Mouse (Mus musculus): Measurements from ENCODE around the gene Fgb.

Gene Fgb

DNA sequence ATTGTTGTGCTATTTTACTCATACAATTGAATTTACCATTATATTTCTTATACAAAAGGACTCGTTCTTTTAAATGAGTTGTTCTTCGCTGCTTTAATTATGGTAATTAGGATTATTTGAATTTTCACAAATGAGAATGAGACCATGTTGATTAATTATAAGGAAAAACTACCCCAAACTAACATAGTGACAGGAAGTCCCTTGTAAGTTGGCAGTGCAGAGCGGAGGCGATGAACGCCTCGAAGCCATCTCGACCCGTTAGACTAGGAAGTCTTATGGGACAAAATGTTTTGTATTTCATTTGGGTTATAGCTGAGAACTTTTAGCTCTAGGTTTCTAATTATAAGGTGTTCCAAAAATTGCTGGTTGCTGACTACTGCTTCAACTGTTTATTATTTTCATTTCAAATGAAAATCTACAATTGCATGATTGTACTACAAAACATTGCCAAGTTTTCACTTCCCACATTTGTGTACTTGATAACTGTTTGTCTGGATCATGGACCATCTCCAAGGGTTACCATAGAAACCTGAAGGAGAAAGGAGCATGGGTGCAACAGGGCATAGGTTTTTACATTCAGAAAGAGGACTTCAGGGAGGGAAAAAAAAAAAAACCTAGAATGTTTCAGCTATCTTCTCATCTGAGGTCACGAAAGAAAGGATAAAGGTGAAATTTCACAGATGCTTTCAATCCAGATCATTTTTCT is 22.0 kb downstream of the Fgb start:
- no peak for DNase-seq (ENCODE audit: low spot score)

DNA sequence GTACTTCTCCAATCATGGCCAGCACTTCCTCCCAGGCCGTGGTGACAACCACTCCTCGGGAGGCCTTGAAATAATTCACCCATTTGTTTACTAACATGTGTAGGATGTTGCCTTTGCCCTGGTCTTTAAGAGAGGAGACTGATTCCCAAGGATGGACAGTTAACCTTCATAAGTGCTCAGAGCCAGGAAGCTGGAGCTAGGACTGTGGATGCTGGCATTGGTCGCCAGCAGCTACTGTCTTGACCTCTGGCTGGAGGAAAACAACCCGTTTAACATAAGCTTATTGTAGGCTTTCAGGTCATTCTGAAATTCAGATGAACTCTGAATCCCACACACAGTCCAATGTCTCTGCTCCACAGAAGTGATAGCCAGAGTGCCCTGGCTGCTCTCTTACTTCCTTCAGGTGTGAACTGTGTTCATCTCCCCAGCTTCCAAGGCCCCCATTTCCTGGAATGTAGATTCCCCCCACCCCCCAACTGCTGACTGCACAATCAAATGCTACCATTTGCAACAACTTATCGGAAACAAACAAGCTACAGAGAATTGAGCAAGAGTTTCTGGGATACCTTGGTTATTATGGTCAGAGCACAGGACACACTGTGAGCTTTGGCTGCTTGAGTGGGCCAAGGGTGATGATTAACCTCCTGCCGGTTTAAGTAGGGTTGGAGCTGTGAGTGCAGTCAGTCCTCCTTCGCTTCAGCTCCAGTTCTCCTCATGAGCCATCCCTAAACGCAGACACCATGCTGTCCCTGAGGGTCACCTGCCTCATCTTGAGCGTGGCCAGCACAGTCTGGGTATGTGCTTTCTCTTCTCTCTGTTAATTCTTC is 24.0 kb downstream of the Fgb start, which contains the start of gene Fga:
TSS of gene Fga (plus strand) at position 602 of the 827 bp plus-strand sequence.
- no peak for DNase-seq (ENCODE audit: low spot score)

GRCm38 (mm10) chr3:83025036-83025435 is 24.6 kb downstream of the Fgb start:
- DNase-seq (ENCODE audit: low spot score): no peak

GRCm38 (mm10) chr3:83021176-83021575 is 28.5 kb downstream of the Fgb start:
- DNase-seq (ENCODE audit: low spot score): no peak

DNA sequence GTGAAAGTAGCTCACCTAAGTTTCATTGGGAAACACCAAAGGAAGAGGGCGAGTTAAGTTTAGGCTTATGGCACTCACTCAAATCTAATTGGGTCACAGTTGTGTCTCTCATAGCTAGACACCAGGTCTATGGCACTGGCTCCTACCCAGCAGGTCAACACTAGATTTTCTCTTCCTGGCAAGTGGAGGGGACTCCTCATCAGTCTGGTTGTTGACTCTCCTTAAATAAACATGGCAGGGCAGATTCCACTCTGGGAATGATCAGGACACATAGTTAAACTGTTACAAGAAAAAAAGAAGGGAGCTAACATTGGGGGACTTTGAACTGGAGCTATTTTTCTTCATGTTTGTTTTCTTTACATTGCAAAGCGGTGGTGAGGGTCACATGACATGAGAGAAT is 29.3 kb downstream of the Fgb start:
- DNase-seq (ENCODE audit: low spot score): no peak

DNA sequence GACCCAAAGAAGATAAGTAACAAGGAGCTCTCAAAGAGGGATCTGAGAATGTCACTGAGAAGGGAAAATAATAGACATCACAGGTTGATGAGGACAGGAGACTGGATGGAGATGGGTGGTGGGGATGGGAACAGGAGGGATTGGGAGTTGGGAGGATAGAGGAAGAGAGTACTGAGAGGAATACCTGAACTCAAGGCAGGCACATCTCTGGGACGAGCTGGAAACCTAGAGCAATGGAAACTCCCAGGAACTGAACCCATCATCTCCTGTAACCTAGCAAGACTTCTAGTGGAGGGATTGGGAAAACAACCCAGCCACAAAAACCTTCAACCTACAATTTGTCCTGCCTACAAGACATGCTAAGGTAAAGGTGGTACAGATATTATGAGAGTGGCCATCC is 33.4 kb downstream of the Fgb start:
- no peak for DNase-seq (ENCODE audit: low spot score)

- no peak for DNase-seq (ENCODE audit: low spot score)
These were observed 35.7 kb downstream of the Fgb start for GRCm38 (mm10) chr3:83013951-83014350.

- DNase-seq (ENCODE audit: low spot score): no peak
These were observed 37.0 kb downstream of the Fgb start for GRCm38 (mm10) chr3:83012636-83013035.

GRCm38 (mm10) chr3:83011565-83011964 is 38.1 kb downstream of the Fgb start:
- no peak for DNase-seq (ENCODE audit: low spot score)

DNA sequence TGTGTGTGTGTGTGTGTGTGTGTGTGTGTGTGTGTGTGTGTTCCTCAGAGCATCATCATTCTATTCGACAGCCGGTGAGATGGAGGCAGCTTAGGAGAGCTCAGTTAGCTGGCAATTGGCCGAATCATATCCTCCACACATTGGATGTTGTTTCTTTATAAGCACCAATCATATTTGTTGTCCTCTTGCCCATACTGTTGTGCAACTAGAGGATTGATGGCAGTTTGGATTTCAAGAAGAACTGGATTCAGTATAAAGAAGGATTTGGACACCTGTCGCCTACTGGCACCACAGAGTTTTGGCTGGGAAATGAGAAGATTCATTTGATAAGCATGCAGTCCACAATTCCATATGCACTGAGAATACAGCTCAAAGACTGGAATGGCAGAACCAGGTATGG is 38.5 kb downstream of the Fgb start:
- no peak for DNase-seq (ENCODE audit: low spot score)

GRCm38 (mm10) chr3:83010291-83010690 is 39.4 kb downstream of the Fgb start:
- DNase-seq (ENCODE audit: low spot score): no peak

DNA sequence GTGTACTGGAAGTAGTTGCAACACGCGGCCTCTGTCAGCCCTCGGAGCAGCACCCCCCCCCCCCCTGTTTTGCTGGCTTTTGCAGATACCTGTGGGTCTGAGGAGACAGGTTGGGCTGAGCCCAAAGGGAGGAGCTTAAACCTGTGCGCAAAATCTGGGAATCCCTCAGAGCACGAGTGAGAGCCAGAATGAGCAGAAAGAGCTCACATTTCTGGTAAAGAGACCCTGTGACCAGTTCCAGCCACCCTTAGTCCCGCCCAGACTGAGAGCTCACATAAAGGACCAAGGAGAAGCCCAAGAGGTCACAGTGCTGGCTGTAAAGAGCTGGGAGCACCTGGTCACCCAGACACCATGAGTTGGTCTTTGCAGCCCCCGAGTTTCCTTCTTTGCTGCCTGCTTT is 42.1 kb downstream of the Fgb start, which contains the start of gene Fgg:
TSS of gene Fgg (plus strand) at position 168 of the 400 bp plus-strand sequence.
- DNase-seq (ENCODE audit: low spot score): no peak

- DNase-seq (ENCODE audit: low spot score): no peak
These were observed 44.9 kb downstream of the Fgb start for GRCm38 (mm10) chr3:83004801-83005200.

GRCm38 (mm10) chr3:83003068-83003467 is 46.6 kb downstream of the Fgb start:
- DNase-seq (ENCODE audit: low spot score): no peak

DNA sequence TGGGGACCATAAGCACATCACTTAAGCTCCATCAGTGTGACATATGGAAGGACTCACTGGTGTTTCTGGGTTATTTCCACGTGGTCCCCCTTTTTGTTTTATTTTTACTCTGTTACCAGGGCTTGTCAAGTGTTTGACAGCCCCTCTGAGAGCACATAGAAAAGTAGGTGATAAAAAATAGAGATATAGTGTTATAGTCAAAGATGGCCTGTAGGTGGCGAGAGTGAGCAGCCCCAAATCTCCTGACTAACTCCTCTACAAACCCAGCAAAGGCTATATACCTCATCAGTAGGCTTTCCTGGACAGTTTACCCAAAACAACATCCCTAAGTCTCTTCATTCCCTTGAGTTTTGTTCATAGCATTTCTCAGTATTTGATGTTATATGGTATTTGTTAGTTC is 47.5 kb downstream of the Fgb start:
- peak; percentile 62 for DNase-seq (ENCODE audit: low spot score)

DNA sequence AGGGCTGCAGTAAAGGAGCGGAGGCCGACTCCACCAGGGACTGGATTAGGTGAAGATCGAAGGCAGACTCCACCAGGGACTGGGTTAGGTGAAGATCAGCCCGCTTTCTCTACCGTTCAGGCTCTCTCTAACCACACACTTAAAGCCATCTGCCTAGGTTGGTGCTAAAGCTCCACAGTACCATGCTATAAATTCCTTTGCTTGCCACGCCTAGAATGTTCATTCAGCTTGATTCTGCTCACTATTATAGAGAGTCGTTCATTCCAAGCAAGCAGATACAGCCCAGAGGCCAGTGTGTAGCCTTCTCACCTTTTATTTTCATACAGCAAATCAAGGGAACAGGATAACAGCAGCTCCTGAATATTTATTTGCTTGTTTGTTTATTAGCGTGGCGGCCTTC is 49.7 kb downstream of the Fgb start:
- no peak for DNase-seq (ENCODE audit: low spot score)

DNA sequence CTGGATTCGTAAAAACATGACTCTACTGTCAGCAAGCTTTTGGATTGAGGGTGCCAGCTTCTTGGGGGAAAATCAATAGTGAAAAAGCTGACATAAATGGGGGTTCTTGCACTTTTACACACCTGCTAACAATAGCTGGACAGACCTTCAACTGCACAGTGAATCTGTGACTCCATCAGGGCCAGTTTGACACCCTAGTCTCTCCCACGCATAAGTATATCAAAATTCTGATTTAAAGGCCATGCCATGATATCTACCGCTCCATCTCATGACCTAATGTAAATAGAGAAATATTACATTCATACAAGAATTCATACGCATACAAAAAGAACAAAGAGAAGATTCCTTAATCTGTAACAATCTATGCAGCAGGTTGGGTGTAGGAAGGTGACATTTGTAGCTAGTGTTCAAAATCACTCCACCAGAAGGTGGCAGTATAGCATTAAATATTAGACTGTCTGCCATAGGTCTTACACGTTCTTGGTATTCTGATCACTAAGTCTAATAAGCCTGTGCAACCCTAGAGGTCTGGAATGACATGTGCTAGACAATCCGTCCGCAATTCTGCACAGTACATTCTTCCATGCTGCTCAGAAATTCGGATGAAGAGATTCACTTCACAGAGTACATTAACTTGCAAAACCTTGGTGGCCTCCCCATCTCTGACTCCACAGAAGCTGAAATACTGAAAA is 50.7 kb downstream of the Fgb start:
- peak; percentile 86 for DNase-seq (ENCODE audit: low spot score)

DNA sequence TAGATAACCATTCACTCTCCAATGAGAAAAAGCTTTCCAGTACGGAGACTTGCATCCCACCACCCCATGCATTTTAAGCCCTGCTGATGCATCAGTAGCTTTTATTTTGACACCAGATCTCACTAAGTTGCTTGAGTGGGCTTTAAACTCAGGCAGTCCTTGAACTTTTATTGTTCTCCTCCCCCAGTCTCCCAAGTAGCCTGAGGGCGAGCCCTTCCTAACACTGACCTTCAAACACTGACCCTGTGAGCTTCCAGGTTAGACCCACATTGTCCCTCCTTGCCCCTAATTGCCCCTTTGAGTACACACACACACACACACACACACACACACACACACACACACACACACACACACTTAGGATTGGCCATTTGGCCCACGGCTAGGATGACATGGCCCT is 53.0 kb downstream of the Fgb start:
- DNase-seq (ENCODE audit: low spot score): no peak

- no peak for DNase-seq (ENCODE audit: low spot score)
These were observed 54.3 kb downstream of the Fgb start for GRCm38 (mm10) chr3:82995368-82995767.

- no peak for DNase-seq (ENCODE audit: low spot score)
These were observed 56.7 kb downstream of the Fgb start for GRCm38 (mm10) chr3:82992956-82993355.

- DNase-seq (ENCODE audit: low spot score): no peak
These were observed 57.7 kb downstream of the Fgb start for GRCm38 (mm10) chr3:82991963-82992362.

Measured in adipocyte (in vitro differentiated cells).